Mouse (Mus musculus) megakaryocyte, embryonic 14.5 days (primary cell): ENCODE data around the gene Mast4. TPM values are rescaled to one million over a fixed set of nuclear protein-coding genes. Genes with fewer than 3 reads are reported as not detected.

Experiments
- H3K27me3 ChIP-seq: replicated peaks from 2 replicates; pipeline ENCODE3; 2012; ENCODE audit warnings: inconsistent platforms
- H3K36me3 ChIP-seq: replicated peaks from 2 replicates; pipeline ENCODE3; 2012; ENCODE audit warnings: low read length, inconsistent platforms, mixed read lengths
- H3K4me1 ChIP-seq: 2 replicates; pipeline ENCODE4 v1.6.1; 2012; ENCODE audit warnings: inconsistent platforms
- H3K4me3 ChIP-seq: replicated peaks from 2 replicates; pipeline ENCODE3; 2012; ENCODE audit warnings: moderate library complexity, mild to moderate bottlenecking, inconsistent platforms
- H3K9me3 ChIP-seq: 2 replicates; pipeline ENCODE4 v1.6.1; 2012; ENCODE audit warnings: inconsistent platforms
- FLI1 ChIP-seq: IDR thresholded peaks from 2 replicates; pipeline ENCODE4 v1.6.1; 2012; ENCODE audit warnings: low read length, inconsistent platforms, mixed read lengths
- GATA1 ChIP-seq: IDR thresholded peaks from 3 replicates; pipeline ENCODE4 v1.6.1; 2012; ENCODE audit warnings: mixed read lengths, low read length, inconsistent platforms, borderline replicate concordance
- polyA plus RNA-seq: library from polyadenylated mRNA; stranded (reverse); fragments of >175 nt; gene quantifications from 2 replicates; pipeline ENCODE4 v1.2.3, GENCODE M21; 2012; ENCODE audit warnings: low replicate concordance; ENCODE audit not compliant: insufficient read depth

Gene Mast4
- polyA plus RNA-seq, 1 experiment, result 3.5 TPM

GRCm38 (mm10) chr13:102689201-102690090 lies 644.9 kb downstream of the Mast4 start:
- no peak for TF ChIP-seq GATA1
- no peak for TF ChIP-seq FLI1
- no peaks in the 10 kb centered on the region for H3K36me3 ChIP-seq
- no peaks in the 10 kb centered on the region for H3K9me3 ChIP-seq
- H3K27me3 ChIP-seq, result no peaks in the 10 kb centered on the region
- peak overlapping the region; percentile 67 for H3K4me3 ChIP-seq
- H3K4me1 ChIP-seq, result peaks cover 57% of the 10 kb centered on the region

DNA sequence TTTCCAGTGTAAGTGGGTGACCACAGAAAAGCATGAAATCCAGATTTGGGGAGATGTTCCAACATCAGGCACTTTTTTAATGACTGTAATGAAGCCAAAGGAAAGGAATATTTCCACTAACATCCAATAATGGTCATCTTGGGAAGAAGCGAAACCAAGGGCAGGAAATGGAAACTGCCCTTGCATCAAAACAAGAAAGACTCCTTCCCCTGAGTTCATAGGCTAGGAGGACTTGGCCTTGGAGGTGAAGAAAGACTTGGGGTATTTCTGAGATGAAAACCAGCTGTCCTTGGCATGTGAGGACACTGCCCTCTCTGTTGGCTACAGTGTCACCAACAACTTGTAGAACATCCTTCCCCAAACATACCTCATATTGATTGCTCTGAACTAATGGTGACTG lies 646.2 kb downstream of the Mast4 start:
- TF ChIP-seq FLI1, result no peak
- no peak for TF ChIP-seq GATA1
- Histone ChIP-seq H3K36me3 (no peaks in the 10 kb centered on the region), H3K4me1 (peaks cover 44% of the 10 kb centered on the region), H3K27me3 (no peaks in the 10 kb centered on the region), H3K4me3 (no peak overlapping the region), H3K9me3 (no peaks in the 10 kb centered on the region)

- no peaks in the 10 kb centered on the region for H3K27me3 ChIP-seq
- no peak overlapping the region for H3K4me3 ChIP-seq
- H3K4me1 ChIP-seq, result peaks cover 38% of the 10 kb centered on the region
- no peaks in the 10 kb centered on the region for H3K36me3 ChIP-seq
- H3K9me3 ChIP-seq, result no peaks in the 10 kb centered on the region
- TF ChIP-seq GATA1 (no peak), FLI1 (no peak)
Observed at GRCm38 (mm10) chr13:102684890-102685289, 649.4 kb downstream of the Mast4 start.
